Mouse (Mus musculus) embryonic facial prominence, embryonic 14.5 days (tissue): ENCODE results near the gene Vcp. TPM values are rescaled to one million over a fixed set of nuclear protein-coding genes. Genes with fewer than 3 reads are reported as not detected.
A peak's percentile ranks its signal among the peaks of the same experiment; 100 is the strongest.
"Not testable (repeated sequence)": the region's sequence is repeated elsewhere in the genome, so short reads cannot be mapped to it uniquely, and the experiment has no call there.

Experiments used
- ATAC-seq: fragments of 200-750 bp; cut with Nextera tagmentation; 2 replicates; pipeline ENCODE4 v1.8.0; 2017; ENCODE audit warnings: low read depth, moderate number of reproducible peaks, moderate TSS enrichment
- DNase-seq: peaks from one replicate; pipeline ENCODE4 v3.0.0-alpha.2; 2015; ENCODE audit warnings: low spot score
- H3K27ac ChIP-seq: fragments of 300-500 bp; sonication (generic); replicated peaks from 2 replicates; pipeline ENCODE4 v1.5.1; 2014; ENCODE audit warnings: low read depth, mild to moderate bottlenecking, low read length, moderate library complexity
- H3K27me3 ChIP-seq: fragments of 300-500 bp; sonication (generic); replicated peaks from 2 replicates; pipeline ENCODE4 v1.6.1; 2014; ENCODE audit warnings: low read length; ENCODE audit not compliant: control insufficient read depth, insufficient read depth
- H3K36me3 ChIP-seq: fragments of 300-500 bp; sonication (generic); 2 replicates; pipeline ENCODE4 v1.6.1; 2014; ENCODE audit warnings: low read length, mixed read lengths; ENCODE audit not compliant: control insufficient read depth, insufficient read depth
- H3K4me1 ChIP-seq: fragments of 300-500 bp; sonication (generic); 2 replicates; pipeline ENCODE4 v1.6.1; 2014; ENCODE audit warnings: antibody characterized with exemption, low read length; ENCODE audit not compliant: control insufficient read depth, insufficient read depth
- H3K4me2 ChIP-seq: fragments of 300-500 bp; sonication (generic); 2 replicates; pipeline ENCODE4 v1.6.1; 2014; ENCODE audit warnings: low read depth, mild to moderate bottlenecking, low read length, moderate library complexity, mixed read lengths
- H3K4me3 ChIP-seq: fragments of 300-500 bp; sonication (generic); 2 replicates; pipeline ENCODE4 v1.5.1; 2014; ENCODE audit warnings: low read depth, mild to moderate bottlenecking, low read length
- H3K9ac ChIP-seq: fragments of 300-500 bp; sonication (generic); 2 replicates; pipeline ENCODE4 v1.6.1; 2014; ENCODE audit warnings: low read depth, mild to moderate bottlenecking, low read length, moderate library complexity, mixed read lengths
- H3K9me3 ChIP-seq: fragments of 300-500 bp; sonication (generic); 2 replicates; pipeline ENCODE4 v1.6.1; 2016; ENCODE audit warnings: low read length; ENCODE audit not compliant: control insufficient read depth
- WGBS: fragments of 180-500 bp; shearing (Covaris S2); extraction: QIAGEN DNeasy Blood & Tissue Kit; methylation state at CpG from one replicate; pipeline ENCODE4 v1.1.7; 2014; 5-methylcytosine and 5-hydroxymethylcytosine counted together
- polyA plus RNA-seq: library from polyadenylated mRNA; unstranded; fragments of >200 nt; fragmentation: Nextera tagmentation; extraction: Ambion mirVana; gene quantifications from 2 replicates; pipeline ENCODE4 v1.2.1, GENCODE M21; 2014

The Vcp gene
- polyA plus RNA-seq: 471 and 523 TPM in 2 replicates

DNA sequence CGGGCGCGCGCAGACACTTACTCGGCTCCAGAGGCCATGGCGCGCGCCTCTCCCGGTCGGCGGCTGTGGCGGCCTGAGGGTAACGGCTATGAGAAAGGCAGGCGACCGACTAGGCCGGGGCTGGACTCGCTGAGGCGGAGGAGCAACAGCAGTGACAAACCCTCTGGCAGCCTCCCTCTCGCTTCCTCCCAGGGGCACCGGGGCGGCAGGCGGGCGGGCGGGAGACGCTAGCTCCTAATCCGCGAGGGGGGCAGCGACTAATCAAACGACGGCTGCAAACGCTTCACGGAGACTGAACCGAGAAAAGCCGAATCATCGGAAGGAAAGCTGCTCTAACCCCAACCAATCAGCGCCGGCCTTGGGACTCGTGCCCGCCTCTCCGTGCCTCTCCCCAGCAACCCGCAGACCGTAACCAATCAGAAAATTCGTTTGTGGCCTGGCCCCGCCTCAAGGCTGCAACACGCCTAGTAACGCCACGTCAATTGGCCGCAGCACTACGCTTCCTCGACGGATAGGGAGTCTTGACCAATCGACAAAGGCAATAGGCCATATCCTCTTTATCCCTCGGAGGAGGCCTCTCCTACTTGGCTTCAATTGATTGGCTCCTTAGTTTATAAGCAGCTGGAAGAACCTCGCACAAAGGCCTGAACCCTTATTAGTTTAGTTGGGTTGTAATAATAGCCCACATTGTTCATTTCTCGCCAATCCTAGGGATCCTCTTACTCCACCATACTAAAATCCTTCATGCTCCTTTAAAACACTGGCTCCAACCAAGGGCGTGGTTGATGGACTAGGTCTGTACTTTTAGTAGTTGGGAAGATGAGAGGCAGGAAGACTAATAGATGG, at the start of gene Vcp:
Vcp (minus strand) TSS at position 367 of the 846 bp plus-strand sequence.
- Histone ChIP-seq H3K36me3 (peaks cover 21% of the 10 kb centered on the region), H3K9ac (peak within 1 kb of the TSS; percentile 96), H3K4me3 (peak within 1 kb of the TSS; percentile 94), H3K27ac (peak within 1 kb of the TSS; percentile 99), H3K4me1 (peaks cover 19% of the 10 kb centered on the region), H3K4me2 (peak within 1 kb of the TSS; percentile 94)
- WGBS: under 1% methylated on average over 46 of the region's 56 CpGs
- DNase-seq (peak; percentile 100), ATAC-seq (peak; percentile 98)
- not testable (repeated sequence) for H3K27me3 ChIP-seq, H3K9me3 ChIP-seq

DNA sequence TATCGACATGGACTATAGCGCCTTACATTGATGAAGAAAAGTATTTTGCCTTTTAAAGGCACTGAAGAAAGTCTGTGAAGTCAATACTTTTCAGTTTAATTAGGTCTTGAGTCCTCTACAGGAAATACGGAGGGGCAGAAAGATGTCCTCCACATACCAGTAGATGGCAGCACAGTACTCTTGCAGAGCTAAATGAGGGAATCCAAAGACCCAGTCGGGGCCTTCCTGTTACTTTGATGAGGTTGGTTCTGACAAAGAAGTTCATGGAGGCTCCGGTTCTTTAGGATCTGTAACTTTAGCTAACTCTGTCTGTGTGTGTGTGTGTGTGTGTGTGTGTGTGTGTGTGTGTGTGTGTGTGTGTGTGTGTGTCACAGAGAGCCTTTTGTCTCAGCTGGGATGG, 46.9 kb upstream of the Vcp start:
- ATAC-seq (no peak), DNase-seq (peak; percentile 96)
- Histone ChIP-seq H3K9ac (no peak overlapping the region), H3K9me3 (no peaks in the 10 kb centered on the region), H3K27ac (no peak overlapping the region), H3K4me2 (peak overlapping the region; percentile 76), H3K27me3 (no peaks in the 10 kb centered on the region), H3K36me3 (no peaks in the 10 kb centered on the region), H3K4me1 (peaks cover 17% of the 10 kb centered on the region; the same call in 1 of the 2 replicates), H3K4me3 (no peak overlapping the region)
- WGBS: 8% methylated on average over 5 of the region's 5 CpGs

DNA sequence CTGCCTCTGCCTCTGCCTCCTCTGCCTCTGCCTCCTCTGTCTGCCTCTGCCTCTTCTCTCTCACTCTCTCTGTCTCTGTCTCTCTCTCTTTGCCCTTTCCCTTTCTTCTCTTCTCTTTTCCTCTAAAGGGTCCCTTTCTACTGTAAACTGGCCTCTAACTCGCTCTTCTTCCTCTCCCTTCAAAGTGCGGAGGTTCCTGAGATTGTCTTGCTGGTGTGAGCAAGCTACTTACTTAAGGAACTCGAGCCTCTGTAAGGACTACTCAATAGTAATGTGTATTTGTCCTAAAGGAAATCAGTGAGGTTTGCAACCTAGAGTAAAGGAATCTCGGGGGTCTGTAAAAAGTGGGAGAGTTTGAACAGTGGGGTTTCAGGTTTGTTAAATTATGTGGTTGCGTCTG, 46.3 kb upstream of the Vcp start:
- WGBS: 55% methylated on average over 5 of the region's 5 CpGs
- H3K9ac ChIP-seq: no peak overlapping the region; the same call in 1 of the 2 replicates
- peaks cover 17% of the 10 kb centered on the region; the same call in 1 of the 2 replicates for H3K4me1 ChIP-seq
- no peak overlapping the region; the same call in 1 of the 2 replicates for H3K27ac ChIP-seq
- no peak for DNase-seq
- H3K9me3 ChIP-seq: no peaks in the 10 kb centered on the region
- H3K36me3 ChIP-seq: no peaks in the 10 kb centered on the region
- 0 out of 2 replicates have a peak overlapping the region, but pooled peaks have one; percentile 1 for H3K4me3 ChIP-seq
- peak overlapping the region; percentile 76; the same call in 1 of the 2 replicates for H3K4me2 ChIP-seq
- ATAC-seq: no peak
- H3K27me3 ChIP-seq: no peaks in the 10 kb centered on the region

- peak within 1 kb of the TSS; percentile 71 for H3K27ac ChIP-seq
- DNase-seq: peak; percentile 98
- under 1% methylated on average over 30 of the region's 33 CpGs for WGBS
Measured at GRCm38 (mm10) chr4:43045659-43046302, 45.5 kb upstream of the Vcp start, which contains the start of gene Fam214b. TSS of gene Fam214b (minus strand) at chr4:43046220.

DNA sequence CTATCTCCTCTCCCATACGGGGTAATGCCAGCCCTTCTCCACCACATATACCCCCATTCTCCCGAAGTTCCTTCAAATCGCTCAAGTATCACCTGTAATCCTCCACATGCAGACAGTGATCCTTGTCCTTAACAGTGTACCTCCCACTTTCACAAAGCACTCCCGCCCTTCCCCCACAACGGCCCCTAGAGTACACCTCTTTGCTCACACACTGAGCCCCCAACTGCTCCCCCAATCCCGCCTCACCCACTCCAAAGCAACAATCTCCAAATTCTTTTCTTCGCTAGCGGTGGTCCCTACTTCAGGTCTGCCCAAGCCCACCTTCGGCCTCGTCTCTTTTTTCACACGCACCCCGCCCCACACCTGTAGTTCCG, 45.0 kb upstream of the Vcp start:
- no peaks in the 10 kb centered on the region for H3K36me3 ChIP-seq
- H3K27ac ChIP-seq: 0 out of 2 replicates have a peak overlapping the region, but pooled peaks have one; percentile 71
- H3K9ac ChIP-seq: peak overlapping the region; percentile 63
- H3K4me3 ChIP-seq: peak overlapping the region; percentile 54
- no peaks in the 10 kb centered on the region for H3K9me3 ChIP-seq
- WGBS: 8% methylated on average over 13 of the region's 13 CpGs
- H3K27me3 ChIP-seq: no peaks in the 10 kb centered on the region
- peak overlapping the region; percentile 76 for H3K4me2 ChIP-seq
- H3K4me1 ChIP-seq: peaks cover 17% of the 10 kb centered on the region; the same call in 1 of the 2 replicates
- DNase-seq (no peak), ATAC-seq (peak; percentile 1; the same call in 1 of the 2 replicates)

More at GRCm38 (mm10) chr4:43045659-43046302, 45.5 kb upstream of the Vcp start, which contains the start of gene Fam214b:
- peaks cover 17% of the 10 kb centered on the region; the same call in 1 of the 2 replicates for H3K4me1 ChIP-seq
- H3K9me3 ChIP-seq: no peaks in the 10 kb centered on the region
- H3K36me3 ChIP-seq: no peaks in the 10 kb centered on the region
- H3K27me3 ChIP-seq: no peaks in the 10 kb centered on the region
- H3K4me2 ChIP-seq: peak within 1 kb of the TSS; percentile 76
- H3K9ac ChIP-seq: peak within 1 kb of the TSS; percentile 63
- peak within 1 kb of the TSS; percentile 54 for H3K4me3 ChIP-seq
- ATAC-seq: peak; percentile 93

- H3K27me3 ChIP-seq: no peaks in the 10 kb centered on the region
- peak overlapping the region; percentile 76 for H3K4me2 ChIP-seq
- WGBS: 17% methylated on average over 4 of the region's 4 CpGs
- peak; percentile 30 for DNase-seq
- peak overlapping the region; percentile 63 for H3K9ac ChIP-seq
- H3K9me3 ChIP-seq: no peaks in the 10 kb centered on the region
- no peak for ATAC-seq
- peak overlapping the region; percentile 71 for H3K27ac ChIP-seq
- H3K4me3 ChIP-seq: peak overlapping the region; percentile 54
- H3K4me1 ChIP-seq: peaks cover 17% of the 10 kb centered on the region; the same call in 1 of the 2 replicates
- no peaks in the 10 kb centered on the region for H3K36me3 ChIP-seq
Measured at GRCm38 (mm10) chr4:43044673-43045072, 44.4 kb upstream of the Vcp start.

GRCm38 (mm10) chr4:43043644-43044357, 43.5 kb upstream of the Vcp start:
- DNase-seq (peak; percentile 92), ATAC-seq (peak; percentile 31)
- peak overlapping the region; percentile 71 for H3K27ac ChIP-seq
- no peaks in the 10 kb centered on the region for H3K36me3 ChIP-seq
- H3K4me1 ChIP-seq: peaks cover 25% of the 10 kb centered on the region
- no peak overlapping the region for H3K4me3 ChIP-seq
- no peaks in the 10 kb centered on the region for H3K9me3 ChIP-seq
- H3K9ac ChIP-seq: no peak overlapping the region; the same call in 1 of the 2 replicates
- WGBS: 24% methylated on average over 7 of the region's 7 CpGs
- H3K4me2 ChIP-seq: peak overlapping the region; percentile 76
- no peaks in the 10 kb centered on the region for H3K27me3 ChIP-seq
